Mouse (Mus musculus): ENCODE measurements around the gene Tbc1d22a.

GRCm38 (mm10) chr15:86171316-86171715, 42.9 kb upstream of the Tbc1d22a start:
- TF ChIP-seq CHD2 (IDR thresholded peaks at IDR 0.05; ENCODE audit: low read depth, low read length) (no peak), ZNF384 (IDR thresholded peaks at IDR 0.05; ENCODE audit: low read depth, low read length) (no peak), MAFK (IDR thresholded peaks at IDR 0.05; ENCODE audit: insufficient read depth, low read depth, low read length) (no peak)

Data from ES-E14 (cell line).